Mouse (Mus musculus): Measurements from ENCODE around the gene Ssbp4. TPM values are rescaled to one million over a fixed set of nuclear protein-coding genes. Genes with fewer than 3 reads are reported as not detected.
A peak's percentile ranks its signal among the peaks of the same experiment; 100 is the strongest.

Gene Ssbp4
- total RNA-seq (2021), result 100 to 1,000 TPM; 272 to 279 TPM
- long read RNA-seq, transcript Ssbp4-201 (17 exons, 1,475 nt), result major isoform, 82 of 305 reads
- long read RNA-seq, partial matches to known transcripts, result 68 of 305 reads
- long read RNA-seq, other reads (novel, unspliced or antisense), result 154 of 305 reads

- DNase-seq (ENCODE audit: low spot score in 2 of 2), result no peak
These were observed at the start of gene Ssbp4 for GRCm38 (mm10) chr8:70608749-70609367. Gene Ssbp4 (minus strand): TSS chr8:70608872.

GRCm38 (mm10) chr8:70657739-70658138, 49.1 kb upstream of the Ssbp4 start:
- DNase-seq (ENCODE audit: low spot score in 2 of 2), result no peak

- no peak for DNase-seq (ENCODE audit: low spot score in 2 of 2)
These were observed 48.5 kb upstream of the Ssbp4 start for GRCm38 (mm10) chr8:70657214-70657613.

GRCm38 (mm10) chr8:70656193-70656790, 47.6 kb upstream of the Ssbp4 start:
- no peak for DNase-seq (ENCODE audit: low spot score in 2 of 2)

GRCm38 (mm10) chr8:70655469-70655868, 46.8 kb upstream of the Ssbp4 start:
- no peak for DNase-seq (ENCODE audit: low spot score in 2 of 2)

- DNase-seq (ENCODE audit: low spot score in 2 of 2), result no peak
These were observed 45.4 kb upstream of the Ssbp4 start for GRCm38 (mm10) chr8:70654121-70654520.

- DNase-seq (ENCODE audit: low spot score in 2 of 2), result peak in 1 of 2 experiments; percentile 39
These were observed 44.6 kb upstream of the Ssbp4 start for GRCm38 (mm10) chr8:70653226-70653625.

- no peak for DNase-seq (ENCODE audit: low spot score in 2 of 2)
These were observed 41.7 kb upstream of the Ssbp4 start for GRCm38 (mm10) chr8:70650351-70650750.

- peak in 1 of 2 experiments; percentile 60 for DNase-seq (ENCODE audit: low spot score in 2 of 2)
These were observed 40.7 kb upstream of the Ssbp4 start for GRCm38 (mm10) chr8:70649324-70649723.

GRCm38 (mm10) chr8:70648921-70649320, 40.2 kb upstream of the Ssbp4 start:
- no peak for DNase-seq (ENCODE audit: low spot score in 2 of 2)

GRCm38 (mm10) chr8:70648164-70648442, 39.4 kb upstream of the Ssbp4 start:
- no peak for DNase-seq (ENCODE audit: low spot score in 2 of 2)

- no peak for DNase-seq (ENCODE audit: low spot score in 2 of 2)
These were observed 38.9 kb upstream of the Ssbp4 start for GRCm38 (mm10) chr8:70647343-70648163.

- DNase-seq (ENCODE audit: low spot score in 2 of 2), result no peak
These were observed 38.1 kb upstream of the Ssbp4 start for GRCm38 (mm10) chr8:70646775-70647174.

GRCm38 (mm10) chr8:70646369-70646768, 37.7 kb upstream of the Ssbp4 start:
- no peak for DNase-seq (ENCODE audit: low spot score in 2 of 2)

GRCm38 (mm10) chr8:70645501-70646224, 37.0 kb upstream of the Ssbp4 start:
- DNase-seq (ENCODE audit: low spot score in 2 of 2), result no peak

GRCm38 (mm10) chr8:70644065-70644464, 35.4 kb upstream of the Ssbp4 start:
- DNase-seq (ENCODE audit: low spot score in 2 of 2), result no peak

- DNase-seq (ENCODE audit: low spot score in 2 of 2), result no peak
These were observed 34.3 kb upstream of the Ssbp4 start for GRCm38 (mm10) chr8:70643019-70643418.

GRCm38 (mm10) chr8:70638752-70639151, 30.1 kb upstream of the Ssbp4 start:
- no peak for DNase-seq (ENCODE audit: low spot score in 2 of 2)

- no peak for DNase-seq (ENCODE audit: low spot score in 2 of 2)
These were observed 28.2 kb upstream of the Ssbp4 start for GRCm38 (mm10) chr8:70636838-70637237.

- DNase-seq (ENCODE audit: low spot score in 2 of 2), result no peak
These were observed 26.9 kb upstream of the Ssbp4 start for GRCm38 (mm10) chr8:70635527-70635926.

- no peak for DNase-seq (ENCODE audit: low spot score in 2 of 2)
These were observed 25.4 kb upstream of the Ssbp4 start for GRCm38 (mm10) chr8:70634066-70634465.
